Mouse (Mus musculus): ENCODE data around the gene Rnpepl1. TPM values are rescaled to one million over a fixed set of nuclear protein-coding genes. Genes with fewer than 3 reads are reported as not detected.

Gene Rnpepl1
- total RNA-seq, 2 experiments from 2014 or later: 69.9 to 74.9 TPM

DNA sequence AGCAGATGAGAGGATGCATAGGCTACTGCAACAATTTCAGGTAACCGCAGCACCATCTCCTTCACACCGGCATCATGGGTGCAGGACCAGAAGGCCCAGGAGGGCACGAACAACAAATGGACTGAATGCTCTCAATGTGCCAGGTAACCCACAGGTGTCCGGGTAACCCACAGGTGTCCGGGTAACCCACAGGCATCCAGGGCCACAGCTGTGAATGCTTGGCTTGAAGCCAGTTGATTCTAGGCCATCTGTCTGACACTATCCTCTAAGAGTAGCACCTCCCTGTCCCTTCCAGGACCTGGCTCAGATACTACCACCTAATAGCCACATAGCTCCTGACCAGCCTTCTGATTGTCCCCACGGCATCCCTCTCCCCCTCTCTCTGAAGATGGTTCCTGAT is 28.6 kb upstream of the Rnpepl1 start:
- Histone ChIP-seq H3K27ac (no peak overlapping the region), H3K4me3 (no peak overlapping the region)
- no peak for DNase-seq
- intact Hi-C loops (cut with DNase I): no loop called here
- no peak for TF ChIP-seq CTCF (IDR thresholded peaks at IDR 0.05)

- no peak for TF ChIP-seq CTCF (IDR thresholded peaks at IDR 0.05)
- intact Hi-C loops (cut with DNase I): no loop called here
- Histone ChIP-seq H3K4me3 (no peak overlapping the region), H3K27ac (no peak overlapping the region)
- no peak for DNase-seq
These were observed 21.5 kb upstream of the Rnpepl1 start for GRCm38 (mm10) chr1:92888901-92889655.

GRCm38 (mm10) chr1:92892791-92893190 is 17.8 kb upstream of the Rnpepl1 start:
- intact Hi-C loops (cut with DNase I): loop anchor here (5.0 kb wide), 1 partner anchor 50 kb away; no protein-coding TSS in a partner anchor
- no peak for DNase-seq
- Histone ChIP-seq H3K4me3 (no peak overlapping the region), H3K27ac (no peak overlapping the region)
- TF ChIP-seq CTCF (IDR thresholded peaks at IDR 0.05): no peak

DNA sequence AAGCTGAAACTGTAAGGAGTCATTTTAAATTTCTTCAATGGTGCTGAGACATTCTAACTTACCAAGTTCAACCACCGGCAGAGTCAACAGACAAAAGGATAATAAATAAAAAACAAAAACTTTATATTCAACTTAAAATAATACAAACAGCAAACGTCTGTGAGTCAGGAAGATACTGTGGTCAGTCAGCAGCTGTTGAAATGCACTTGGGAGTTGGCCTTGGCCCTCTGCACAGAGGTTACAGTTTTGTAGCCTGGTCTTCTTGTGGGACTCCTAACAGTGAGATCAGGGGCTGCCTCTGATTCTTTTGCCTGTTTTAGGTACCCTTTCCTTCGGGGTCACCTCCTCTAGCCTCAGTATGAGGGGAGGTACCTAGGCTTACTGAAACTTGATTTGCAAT is 16.7 kb upstream of the Rnpepl1 start:
- intact Hi-C loops (cut with DNase I): loop anchor here (2.0 to 5.0 kb wide), 2 partner anchors 52 to 245 kb away; partner anchors contain the start of gene Otos
- no peak for TF ChIP-seq CTCF (IDR thresholded peaks at IDR 0.05)
- no peak for DNase-seq
- H3K27ac ChIP-seq: no peak overlapping the region
- H3K4me3 ChIP-seq: no peak overlapping the region

- DNase-seq: peak; percentile 83
- H3K27ac ChIP-seq: no peak overlapping the region
- intact Hi-C loops (cut with DNase I): loop anchor here (1.0 to 5.0 kb wide), 3 partner anchors 198 to 373 kb away; partner anchors contain the start of gene Otos
- H3K4me3 ChIP-seq: no peak overlapping the region
- peak; percentile 97; the same call in 1 of the 2 replicates for TF ChIP-seq CTCF (IDR thresholded peaks at IDR 0.05)
These were observed 15.5 kb upstream of the Rnpepl1 start for GRCm38 (mm10) chr1:92895089-92895488.

- peak; percentile 61 for DNase-seq
- TF ChIP-seq CTCF (IDR thresholded peaks at IDR 0.05): no peak
- no peak within 1 kb of the TSS for H3K27ac ChIP-seq
- intact Hi-C loops (cut with DNase I): no loop called here
- no peak within 1 kb of the TSS for H3K4me3 ChIP-seq
These were observed 7.8 kb upstream of the Rnpepl1 start, which contains the start of gene Ankmy1 for GRCm38 (mm10) chr1:92902786-92903185. Gene Ankmy1 (minus strand): TSS chr1:92902906.

DNA sequence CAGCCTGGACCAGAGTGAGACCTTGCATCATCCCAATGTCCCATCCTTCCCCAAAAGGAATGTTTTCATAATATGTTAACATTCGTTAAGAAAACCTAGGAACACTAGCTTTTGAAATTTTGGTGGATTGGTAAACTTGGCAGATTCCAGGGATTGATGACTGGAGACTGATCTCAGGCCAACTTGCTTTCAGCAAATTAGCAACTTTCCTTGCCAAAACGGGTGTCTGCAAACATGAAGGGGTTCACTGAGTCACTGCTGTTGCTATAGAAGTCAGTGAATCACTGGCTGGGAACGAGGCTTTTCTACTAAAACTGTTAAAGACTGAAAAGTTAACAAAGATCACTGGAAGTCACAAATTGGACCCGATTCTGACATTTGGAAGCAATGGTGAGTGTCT is 7.0 kb upstream of the Rnpepl1 start:
- intact Hi-C loops (cut with DNase I): no loop called here
- no peak overlapping the region for H3K27ac ChIP-seq
- DNase-seq: no peak
- no peak overlapping the region for H3K4me3 ChIP-seq
- no peak for TF ChIP-seq CTCF (IDR thresholded peaks at IDR 0.05)

DNA sequence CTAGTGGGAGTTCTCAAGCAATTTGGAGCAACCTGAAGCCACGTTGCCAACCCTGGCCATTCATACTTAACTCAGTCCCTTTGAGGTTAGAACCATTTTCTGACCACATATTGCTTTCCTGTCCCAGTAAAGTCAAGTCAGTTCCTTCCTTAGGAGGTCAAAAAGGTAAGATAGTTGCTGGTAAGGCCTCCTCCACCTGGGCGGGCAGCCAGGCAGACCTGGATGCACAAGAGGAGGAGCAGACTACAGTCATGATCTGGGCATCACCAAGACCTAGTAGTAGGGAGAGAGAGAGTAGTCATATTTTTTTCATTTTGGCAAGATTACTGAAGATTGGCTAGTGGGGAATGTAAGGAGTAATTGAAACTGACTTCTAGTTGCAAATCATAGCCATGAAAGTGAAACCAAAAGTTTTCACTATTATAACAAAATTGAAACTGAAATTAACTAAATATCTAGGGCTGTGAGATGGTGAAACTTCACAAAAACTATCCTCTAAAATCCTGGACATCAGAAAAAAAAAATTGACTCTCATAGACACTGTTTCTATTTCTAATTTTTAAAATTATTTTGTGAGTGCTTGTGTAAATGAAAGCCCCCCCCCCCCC is 4.8 kb upstream of the Rnpepl1 start:
- intact Hi-C loops (cut with DNase I): no loop called here
- no peak for DNase-seq
- TF ChIP-seq CTCF (IDR thresholded peaks at IDR 0.05): no peak
- peak overlapping the region; percentile 26 for H3K4me3 ChIP-seq
- peak overlapping the region; percentile 98 for H3K27ac ChIP-seq

DNA sequence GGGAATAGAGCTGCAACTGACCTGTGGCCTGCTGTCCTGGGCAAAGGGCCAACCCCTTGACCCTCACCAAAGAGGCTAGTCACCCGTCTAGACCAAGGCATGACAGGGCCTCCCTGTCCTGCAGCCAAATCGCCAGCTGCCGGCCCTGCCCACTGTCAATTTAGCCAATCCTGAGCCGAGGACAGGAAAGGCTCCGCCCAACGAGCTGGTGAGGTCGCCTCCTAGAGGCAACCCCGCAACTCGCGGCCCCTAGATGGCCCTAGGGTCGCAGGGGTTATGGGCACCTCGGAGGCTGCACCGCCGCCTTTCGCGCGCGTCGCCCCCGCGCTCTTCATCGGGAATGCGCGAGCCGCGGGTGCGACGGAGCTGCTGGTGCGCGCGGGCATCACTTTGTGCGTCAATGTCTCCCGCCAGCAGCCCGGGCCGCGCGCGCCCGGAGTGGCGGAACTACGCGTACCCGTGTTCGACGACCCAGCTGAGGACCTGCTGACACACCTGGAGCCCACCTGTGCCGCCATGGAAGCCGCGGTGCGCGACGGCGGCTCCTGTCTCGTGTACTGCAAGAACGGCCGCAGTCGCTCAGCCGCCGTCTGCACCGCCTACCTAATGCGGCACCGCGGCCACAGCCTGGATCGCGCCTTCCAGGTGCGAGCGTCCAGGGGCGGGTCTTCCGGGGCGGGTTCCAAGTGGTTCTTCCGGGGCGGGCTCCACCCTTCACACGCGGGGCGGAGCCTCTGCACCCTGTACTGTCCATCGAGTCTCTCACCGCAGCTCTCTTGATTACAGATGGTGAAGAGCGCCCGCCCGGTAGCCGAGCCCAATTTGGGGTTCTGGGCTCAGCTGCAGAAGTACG is 3.6 kb upstream of the Rnpepl1 start, which contains the start of gene Dusp28:
TSS of gene Dusp28 (plus strand) at position 203 of the 853 bp plus-strand sequence.
- H3K4me3 ChIP-seq: peak within 1 kb of the TSS; percentile 84
- peak; percentile 73 for TF ChIP-seq CTCF (IDR thresholded peaks at IDR 0.05)
- H3K27ac ChIP-seq: peak within 1 kb of the TSS; percentile 98
- intact Hi-C loops (cut with DNase I): no loop called here
- peak; percentile 95 for DNase-seq

DNA sequence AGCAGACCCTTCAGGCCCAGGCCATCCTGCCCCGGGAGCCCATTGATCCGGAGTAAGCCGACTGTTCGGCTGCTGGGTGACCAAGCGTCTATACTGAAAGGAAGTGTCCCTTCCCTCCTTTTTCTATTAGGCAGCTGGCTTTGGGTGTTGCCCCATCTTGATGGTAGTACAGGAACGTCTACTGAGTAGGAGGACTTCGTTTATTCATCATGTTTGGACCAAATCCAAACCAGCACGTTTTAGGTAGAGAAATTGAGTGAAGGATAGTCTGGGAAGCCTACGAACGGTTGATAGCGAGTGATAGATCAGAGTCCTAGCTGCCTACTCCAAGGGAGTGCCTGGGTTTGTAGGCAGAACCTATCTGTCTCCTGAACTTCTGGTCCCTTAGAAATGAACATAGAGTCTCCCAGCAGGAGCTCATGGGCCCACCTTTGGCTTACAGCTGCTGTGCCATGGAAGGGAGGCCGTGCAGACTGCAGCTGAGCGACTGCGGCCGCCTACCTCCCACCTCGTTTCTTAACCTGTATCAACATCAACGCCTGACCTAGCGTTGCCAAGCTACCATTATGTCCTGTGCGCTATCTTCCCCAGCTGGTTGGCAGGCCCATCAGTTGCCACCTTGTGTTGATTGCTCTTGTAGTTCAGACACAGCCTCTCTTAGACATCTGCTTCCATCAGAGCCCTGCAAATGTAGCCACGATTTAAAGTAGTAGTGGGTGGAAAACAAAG is 2.8 kb upstream of the Rnpepl1 start:
- peak overlapping the region; percentile 84 for H3K4me3 ChIP-seq
- peak overlapping the region; percentile 98 for H3K27ac ChIP-seq
- TF ChIP-seq CTCF (IDR thresholded peaks at IDR 0.05): no peak
- no peak for DNase-seq
- intact Hi-C loops (cut with DNase I): no loop called here

DNA sequence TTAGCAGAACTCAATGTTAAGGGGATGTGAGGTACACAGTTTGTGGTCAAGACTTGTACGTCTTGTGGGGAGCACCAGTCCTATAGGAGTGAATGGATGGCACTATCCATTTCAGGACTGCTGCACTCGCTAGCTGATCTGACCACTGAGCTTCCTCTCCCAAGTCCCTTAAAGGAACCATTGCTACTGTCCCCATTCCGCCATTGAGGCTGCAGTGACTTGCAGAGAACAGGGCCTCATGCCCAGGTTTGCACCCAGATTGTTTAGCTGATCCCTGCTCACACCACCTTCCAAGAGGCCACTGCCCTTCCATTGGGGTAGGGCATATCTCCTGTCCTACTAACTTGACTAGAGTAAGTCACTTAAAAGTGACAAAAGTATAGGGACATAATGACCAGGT is 1.9 kb upstream of the Rnpepl1 start:
- H3K4me3 ChIP-seq: no peak overlapping the region
- H3K27ac ChIP-seq: no peak overlapping the region
- DNase-seq: no peak
- no peak for TF ChIP-seq CTCF (IDR thresholded peaks at IDR 0.05)
- intact Hi-C loops (cut with DNase I): no loop called here

- Histone ChIP-seq H3K27ac (peak overlapping the region; percentile 93; the same call in 1 of the 2 replicates), H3K4me3 (no peak overlapping the region)
- intact Hi-C loops (cut with DNase I): no loop called here
- peak; percentile 43 for TF ChIP-seq CTCF (IDR thresholded peaks at IDR 0.05)
- no peak for DNase-seq
These were observed 1.5 kb upstream of the Rnpepl1 start for GRCm38 (mm10) chr1:92909068-92909467.

Measured in gastrocnemius, adult 2 months (tissue).